Mouse (Mus musculus) layer of hippocampus, adult 11-12 months (tissue): ENCODE results near the gene Gm47429.
"Not testable (repeated sequence)": the region's sequence is repeated elsewhere in the genome, so short reads cannot be mapped to it uniquely, and the experiment has no call there.

ENCODE experiments used
- DNase-seq: peaks from one replicate; pipeline ENCODE4 v3.0.0; 2022; ENCODE audit warnings: low spot score

The Gm47429 gene

DNA sequence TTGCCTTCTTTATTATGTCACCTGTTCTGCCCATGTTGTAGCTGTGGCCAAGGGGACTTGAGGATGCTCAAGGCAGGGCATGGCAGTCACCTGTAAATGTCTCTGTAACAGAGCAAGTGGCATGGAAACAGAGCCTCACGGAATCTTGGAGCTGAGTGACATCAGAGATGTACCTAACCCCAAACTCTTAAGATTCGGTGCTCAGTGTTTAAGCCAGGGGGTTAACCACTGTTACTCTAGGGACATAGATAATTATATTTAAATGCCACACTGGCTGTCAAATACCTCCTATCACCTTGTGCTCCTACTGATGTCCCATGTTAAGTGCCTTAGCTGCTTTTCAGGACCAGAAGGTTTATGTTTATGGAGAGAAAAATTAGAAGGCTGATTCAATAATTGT lies at the start of gene Gm47429:
Gene Gm47429 (minus strand): TSS at position 101 of the 400 bp plus-strand sequence.
- no peak for DNase-seq

- DNase-seq, result not testable (repeated sequence)
Measured at GRCm38 (mm10) chr13:50488510-50488909, 44.8 kb upstream of the Gm47429 start.

GRCm38 (mm10) chr13:50467007-50467406 lies 23.3 kb upstream of the Gm47429 start, which contains the start of gene Nutm2:
Gene Nutm2 (plus strand): TSS chr13:50467307.
- DNase-seq, result no peak

DNA sequence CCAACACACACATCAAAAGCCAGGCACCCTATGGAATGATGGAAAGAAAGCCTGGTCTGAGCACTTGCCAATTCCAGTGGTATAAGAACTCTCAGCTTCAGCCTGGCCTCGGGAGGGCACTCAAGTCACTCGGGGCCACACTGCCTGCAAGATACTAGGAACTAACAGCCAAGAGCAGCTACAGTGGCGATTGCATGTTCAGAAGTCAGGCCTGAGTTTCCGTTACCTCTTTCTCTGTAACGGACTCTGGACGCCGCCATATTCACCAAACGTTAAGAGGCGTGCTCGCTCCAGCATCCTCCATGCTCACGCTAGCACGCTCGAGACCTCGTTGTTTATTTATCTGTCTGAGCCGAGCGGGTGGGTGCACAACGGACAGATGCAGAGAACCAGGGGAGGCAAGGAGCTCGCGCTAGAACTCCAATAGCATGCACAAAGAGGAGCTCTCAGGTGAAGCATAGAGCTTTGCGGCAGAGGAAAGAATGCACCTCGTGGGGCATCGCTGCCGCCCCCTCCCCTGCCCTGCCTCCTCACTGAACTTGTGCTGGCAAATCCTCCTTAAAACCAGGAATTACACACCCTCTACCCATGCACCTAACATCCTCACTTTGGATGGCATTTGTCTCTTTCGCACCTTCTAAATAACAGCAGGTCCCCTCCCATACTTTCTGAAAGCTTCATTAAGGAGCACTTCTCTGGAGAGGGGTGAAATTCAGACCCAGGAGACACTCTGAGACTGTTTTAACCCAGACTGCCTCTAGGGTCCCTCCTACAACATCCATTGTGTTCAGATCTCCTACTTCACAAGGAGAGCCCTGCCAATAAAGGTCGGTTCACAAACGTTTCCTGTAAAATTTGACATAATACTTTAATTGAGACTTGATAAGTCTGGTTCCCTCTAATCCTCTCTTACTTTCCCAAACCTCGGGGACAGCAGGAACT lies 21.2 kb upstream of the Gm47429 start:
- no peak for DNase-seq

DNA sequence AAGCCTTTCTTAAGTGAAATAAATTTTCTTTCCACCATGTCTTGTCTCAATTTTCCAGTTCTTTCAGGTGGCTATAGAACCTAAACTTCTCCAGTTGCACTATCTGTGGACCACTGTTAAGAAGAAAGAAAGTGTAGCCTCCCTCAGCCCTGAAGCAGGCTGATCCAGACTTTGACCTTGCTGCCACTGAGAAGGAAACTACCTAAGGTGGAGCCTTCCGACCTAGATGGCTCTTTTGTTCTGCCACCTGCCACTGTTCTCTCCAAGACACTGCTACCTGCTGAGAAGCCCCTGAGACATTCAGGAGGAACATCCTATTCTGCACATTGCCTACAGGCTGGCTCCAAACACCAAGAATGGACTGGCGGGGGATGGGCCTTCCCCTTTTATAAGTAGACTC lies 16.7 kb upstream of the Gm47429 start:
- not testable (repeated sequence) for DNase-seq

- no peak for DNase-seq
Measured at GRCm38 (mm10) chr13:50453426-50453825, 9.7 kb upstream of the Gm47429 start.

DNA sequence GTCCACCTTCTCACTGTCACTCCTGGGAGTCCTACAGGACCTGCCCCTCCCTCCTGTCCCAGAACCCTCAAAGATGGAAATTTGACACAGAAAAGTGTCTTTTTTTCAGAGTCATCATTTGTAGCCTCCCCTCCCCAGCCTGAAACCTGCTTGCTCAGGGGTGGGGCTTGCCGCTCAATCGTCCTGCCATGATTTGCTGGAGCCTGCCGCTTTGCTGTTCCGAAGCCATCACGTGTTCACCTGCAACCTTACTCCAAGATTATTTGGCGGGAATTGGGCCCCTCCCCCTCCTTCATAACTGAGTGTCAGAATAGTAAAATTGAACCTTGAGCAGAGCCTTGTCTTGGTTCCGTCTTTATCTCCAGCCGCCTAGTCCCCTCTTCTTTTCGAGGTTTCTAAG lies 8.6 kb upstream of the Gm47429 start:
- not testable (repeated sequence) for DNase-seq

DNA sequence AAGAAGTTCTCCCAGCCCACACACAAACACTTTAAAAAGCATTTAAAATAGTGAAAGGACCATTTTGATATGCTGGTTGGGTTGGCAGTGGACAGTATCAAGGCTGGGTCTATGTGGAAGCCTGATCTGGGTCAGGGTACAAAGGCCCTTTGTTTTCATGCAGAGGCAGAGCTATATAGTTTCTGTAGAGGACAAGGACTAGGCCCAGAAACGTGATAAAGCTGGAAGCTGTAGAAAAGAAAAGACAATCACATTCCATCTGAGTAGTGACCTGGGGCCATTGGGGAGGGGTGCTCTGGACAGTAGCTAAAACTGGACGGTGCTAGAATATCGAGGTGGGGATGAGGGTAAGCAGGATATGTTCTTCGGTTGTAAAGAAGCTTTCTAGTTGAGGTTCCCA lies 1.5 kb upstream of the Gm47429 start:
- DNase-seq, result no peak

DNA sequence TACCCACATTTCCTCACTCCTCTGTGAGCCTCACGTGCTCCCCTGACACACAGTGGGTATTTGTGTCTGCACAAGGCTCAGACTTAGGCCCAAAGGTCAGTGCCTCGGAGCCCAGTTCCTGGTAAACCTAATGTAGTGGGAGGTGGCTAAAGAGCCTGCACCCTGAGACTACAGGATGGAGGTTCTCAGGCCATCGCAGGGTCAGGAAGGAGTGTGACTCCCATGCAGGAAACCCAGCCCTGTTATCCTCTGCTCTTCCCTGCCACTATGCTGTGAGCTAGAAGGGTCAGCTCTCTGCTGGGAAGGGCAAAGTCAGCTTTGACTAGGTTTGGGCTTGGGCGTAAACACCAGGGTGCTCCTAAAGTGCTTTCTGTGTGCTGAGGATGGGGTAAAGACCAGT lies 17.0 kb downstream of the Gm47429 start:
- no peak for DNase-seq

- no peak for DNase-seq
Measured at GRCm38 (mm10) chr13:50424517-50424916, 19.2 kb downstream of the Gm47429 start.

- DNase-seq, result no peak
Measured at GRCm38 (mm10) chr13:50423625-50424209, 20.0 kb downstream of the Gm47429 start.

DNA sequence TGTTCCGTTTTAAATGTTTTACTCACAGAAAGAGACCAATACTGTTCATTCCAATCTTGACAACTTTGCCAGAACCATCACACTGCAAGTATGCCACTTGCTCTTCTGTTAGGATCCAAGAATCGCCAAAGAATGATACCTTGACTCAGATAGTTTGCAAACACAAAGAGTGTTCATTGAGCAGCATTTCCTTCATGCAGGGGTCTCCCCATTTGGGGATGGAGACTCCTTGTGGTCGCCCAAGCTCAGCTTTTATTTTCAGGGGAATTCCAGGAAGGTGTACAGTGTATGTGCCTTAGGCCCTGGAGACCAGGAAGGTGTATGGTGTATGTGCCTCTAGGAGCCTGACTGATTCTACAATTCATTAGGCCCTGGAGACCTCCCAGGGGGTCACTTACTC lies 25.3 kb downstream of the Gm47429 start:
- DNase-seq, result no peak

- peak; percentile 74 for DNase-seq
Measured at GRCm38 (mm10) chr13:50417389-50418183, 26.1 kb downstream of the Gm47429 start, which contains the start of gene Fbxw17. Gene Fbxw17 (plus strand): TSS chr13:50417864.
